In the genomic region with DNA sequence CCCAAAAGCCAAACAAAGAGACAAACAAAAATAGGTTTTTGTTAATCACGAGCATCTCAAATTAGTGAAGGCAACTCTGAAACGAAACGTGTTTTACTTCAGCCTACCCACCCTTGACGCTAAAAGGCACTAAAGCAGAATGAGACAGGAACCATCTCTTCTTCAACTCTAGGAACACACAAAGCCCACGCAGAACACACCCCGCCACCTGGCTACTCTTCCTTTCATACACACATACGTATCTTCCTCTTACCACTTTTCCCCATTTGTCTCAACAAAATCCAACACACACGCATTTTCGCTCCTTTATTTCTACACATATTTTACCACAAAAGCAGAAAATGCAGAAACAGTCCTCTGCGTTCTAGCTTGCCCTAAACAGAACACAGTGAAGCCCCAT, we compare ENCODE assay signal across 19 mouse cellular contexts. TPM values are rescaled to one million over a fixed set of nuclear protein-coding genes. Genes with fewer than 3 reads are reported as not detected.
DNase-seq lines count a peak whose midpoint lies in the region; ATAC-seq lines count a peak whose summit lies in the region.
"Had no signal": no experiment of that assay in that cellular context is flagged by ENCODE, and none has a peak within 500 bp of the region (broad histone marks: within the 10 kb centered on the region; RNA-seq: fewer than 3 reads in every experiment).

No protein-coding gene starts in this region.

- no peaks in the 10 kb centered on the region for H3K36me3 ChIP-seq in hindbrain, embryonic 12.5 days
- H3K36me3 ChIP-seq in hindbrain, embryonic 14.5 days (replicated peaks; ENCODE audit: control insufficient read depth, insufficient read depth) = no peaks in the 10 kb centered on the region
- H3K36me3 ChIP-seq: heart, embryonic 13.5 days had no signal

- no peak for DNase-seq in hindbrain, embryonic 14.5 days (ENCODE audit: low spot score)
- DNase-seq in right cerebral cortex, adult 18-20 months = peak; percentile 40
- DNase-seq in right cerebral cortex, postnatal 25 days = no peak
- DNase-seq in brain, adult 2 months (ENCODE audit: low read depth, low spot score) = peak; percentile 62
- no peak for DNase-seq in cerebellum, adult 9-11 months
- DNase-seq: adrenal gland, adult 2 months; adrenal gland, postnatal 25 days; cerebellum, adult 11 months; cerebellum, adult 8-10 months; cerebellum, postnatal 25 days; forebrain, postnatal 0 days; gastrocnemius, postnatal 36 days; heart, adult 11 months; heart, postnatal 36 days had no signal

- H3K27me3 ChIP-seq in hindbrain, embryonic 12.5 days = no peaks in the 10 kb centered on the region
- H3K27me3 ChIP-seq in hindbrain, embryonic 14.5 days (ENCODE audit: control insufficient read depth, insufficient read depth, low read length) = no peaks in the 10 kb centered on the region
- H3K27me3 ChIP-seq: CH12.LX; forebrain, embryonic 13.5 days; heart, embryonic 13.5 days had no signal

- H3K4me2 ChIP-seq in hindbrain, embryonic 12.5 days (replicated peaks) = no peak overlapping the region
- no peak overlapping the region for H3K4me2 ChIP-seq in hindbrain, embryonic 14.5 days (replicated peaks)
- H3K4me2 ChIP-seq: forebrain, embryonic 13.5 days; heart, embryonic 13.5 days had no signal

- H3K4me1 ChIP-seq in hindbrain, embryonic 12.5 days = peaks cover 39% of the 10 kb centered on the region
- peaks cover 16% of the 10 kb centered on the region; the same call in 1 of the 2 replicates for H3K4me1 ChIP-seq in hindbrain, embryonic 14.5 days (replicated peaks; ENCODE audit: control insufficient read depth, insufficient read depth, low read length)

- no peak overlapping the region for H3K9ac ChIP-seq in hindbrain, embryonic 12.5 days
- H3K9ac ChIP-seq in hindbrain, embryonic 14.5 days = no peak overlapping the region
- H3K9ac ChIP-seq: forebrain, embryonic 13.5 days; forebrain, postnatal 0 days; heart, embryonic 13.5 days had no signal

- H3K9me3 ChIP-seq in hindbrain, embryonic 12.5 days (replicated peaks) = no peaks in the 10 kb centered on the region
- no peaks in the 10 kb centered on the region for H3K9me3 ChIP-seq in hindbrain, embryonic 14.5 days (ENCODE audit: control insufficient read depth, low read length)
- H3K9me3 ChIP-seq: forebrain, embryonic 13.5 days; heart, embryonic 13.5 days had no signal

- no peak for ATAC-seq in hindbrain, embryonic 12.5 days (ENCODE audit: low FRiP score)
- ATAC-seq in hindbrain, embryonic 14.5 days (ENCODE audit: low FRiP score) = no peak
- ATAC-seq: forebrain, embryonic 13.5 days; forebrain, postnatal 0 days; hindbrain, postnatal 0 days had no signal

- H3K27ac ChIP-seq in hindbrain, embryonic 12.5 days = peak overlapping the region; percentile 55
- no peak overlapping the region for H3K27ac ChIP-seq in hindbrain, embryonic 14.5 days
- H3K27ac ChIP-seq: heart, embryonic 13.5 days; hindbrain, postnatal 0 days had no signal

- WGBS in hindbrain, embryonic 12.5 days = 90% methylated on average over 10 of the region's 10 CpGs
- 89% methylated on average over 10 of the region's 10 CpGs for WGBS in hindbrain, embryonic 14.5 days

- H3K4me3 ChIP-seq in hindbrain, embryonic 12.5 days = no peak overlapping the region
- no peak overlapping the region for H3K4me3 ChIP-seq in hindbrain, embryonic 14.5 days (replicated peaks; ENCODE audit: low read length)
- H3K4me3 ChIP-seq: forebrain, embryonic 13.5 days; heart, embryonic 13.5 days had no signal

RNA-seq across cellular contexts. Expression of a gene that starts 8.5 kb away (rescaled TPM):
- 59.6 and 62.7 TPM in 2 replicates for polyA plus RNA-seq in hindbrain, embryonic 12.5 days (2016; fragmentation: Nextera tagmentation; extraction: Ambion mirVana)
- 46.6 and 48.2 TPM in 2 replicates for polyA plus RNA-seq in hindbrain, embryonic 14.5 days (2014; fragmentation: Nextera tagmentation; extraction: Ambion mirVana)

Comparison
In these comparisons a context has a peak if more than half of its experiments do, and no peak if none do; other contexts are left out.
1. DNase-seq: peak in right cerebral cortex, adult 18-20 months (single experiment) and brain, adult 2 months (single experiment); none in hindbrain, embryonic 14.5 days (single experiment), right cerebral cortex, postnatal 25 days (single experiment) and cerebellum, adult 9-11 months (single experiment).